Mouse (Mus musculus) monocyte, adult 5-6 weeks (primary cell): ENCODE measurements around the gene Myom1. TPM values are rescaled to one million over a fixed set of nuclear protein-coding genes. Genes with fewer than 3 reads are reported as not detected.

Experiments
- ATAC-seq: fragments of 153-309, 156-312 bp; replicated peaks from 2 replicates; pipeline ENCODE4 v1.8.0; 2017; ENCODE audit warnings: mild to moderate bottlenecking; ENCODE audit not compliant: low TSS enrichment, insufficient number of reproducible peaks, severe bottlenecking, poor library complexity, low FRiP score
- total RNA-seq: library from RNA; stranded (forward); fragments of 200-1000, 200-491, 200-594 nt; gene quantifications from 3 replicates; pipeline ENCODE4 v1.2.3, GENCODE M21; 2017

The Myom1 gene
- total RNA-seq, 1 experiment from 2014 or later: 10.7 TPM

GRCm38 (mm10) chr17:71124061-71124670 lies 121.7 kb downstream of the Myom1 start:
- no peak for ATAC-seq

GRCm38 (mm10) chr17:71124674-71125073 lies 122.2 kb downstream of the Myom1 start:
- ATAC-seq: no peak

DNA sequence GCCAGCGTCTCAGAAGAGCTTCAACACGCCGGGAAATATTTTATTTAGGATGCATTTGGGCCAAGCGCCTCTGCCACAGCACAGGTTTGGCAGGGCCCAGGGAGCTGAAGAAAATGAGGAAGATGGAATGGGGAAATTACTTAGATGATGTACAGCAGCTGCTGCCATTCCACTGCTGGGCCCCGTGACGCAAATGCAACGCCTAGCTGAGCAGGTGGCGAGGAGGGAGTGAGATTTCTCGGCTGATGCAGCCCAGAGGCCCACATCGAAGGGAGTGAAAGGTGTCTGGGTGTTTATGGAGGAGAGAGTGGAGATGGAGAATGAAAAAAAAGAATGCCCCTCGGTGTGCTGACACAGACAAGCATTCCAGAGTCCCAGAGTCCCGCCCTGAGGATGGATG lies 123.1 kb downstream of the Myom1 start:
- peak; percentile 93 for ATAC-seq

DNA sequence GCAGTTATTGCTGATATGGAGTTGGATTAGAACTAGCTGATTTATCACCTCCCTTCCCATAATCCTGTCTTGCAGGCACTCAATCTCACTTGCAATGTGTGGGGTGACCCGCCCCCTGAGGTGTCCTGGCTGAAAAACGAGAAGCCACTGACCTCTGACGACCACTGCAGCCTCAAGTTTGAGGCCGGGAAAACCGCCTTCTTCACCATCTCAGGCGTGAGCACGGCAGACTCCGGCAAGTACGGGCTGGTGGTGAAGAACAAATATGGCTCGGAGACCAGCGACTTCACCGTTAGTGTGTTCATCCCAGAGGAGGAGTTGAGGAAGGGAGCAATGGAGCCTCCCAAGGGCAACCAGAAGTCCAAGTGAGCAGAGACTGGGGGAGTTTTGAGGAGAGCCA lies 123.6 kb downstream of the Myom1 start:
- ATAC-seq: no peak

GRCm38 (mm10) chr17:71127464-71128110 lies 125.2 kb downstream of the Myom1 start:
- ATAC-seq: peak; percentile 67

GRCm38 (mm10) chr17:71129489-71130261 lies 127.2 kb downstream of the Myom1 start:
- no peak for ATAC-seq

GRCm38 (mm10) chr17:71132221-71132620 lies 129.8 kb downstream of the Myom1 start:
- no peak for ATAC-seq

DNA sequence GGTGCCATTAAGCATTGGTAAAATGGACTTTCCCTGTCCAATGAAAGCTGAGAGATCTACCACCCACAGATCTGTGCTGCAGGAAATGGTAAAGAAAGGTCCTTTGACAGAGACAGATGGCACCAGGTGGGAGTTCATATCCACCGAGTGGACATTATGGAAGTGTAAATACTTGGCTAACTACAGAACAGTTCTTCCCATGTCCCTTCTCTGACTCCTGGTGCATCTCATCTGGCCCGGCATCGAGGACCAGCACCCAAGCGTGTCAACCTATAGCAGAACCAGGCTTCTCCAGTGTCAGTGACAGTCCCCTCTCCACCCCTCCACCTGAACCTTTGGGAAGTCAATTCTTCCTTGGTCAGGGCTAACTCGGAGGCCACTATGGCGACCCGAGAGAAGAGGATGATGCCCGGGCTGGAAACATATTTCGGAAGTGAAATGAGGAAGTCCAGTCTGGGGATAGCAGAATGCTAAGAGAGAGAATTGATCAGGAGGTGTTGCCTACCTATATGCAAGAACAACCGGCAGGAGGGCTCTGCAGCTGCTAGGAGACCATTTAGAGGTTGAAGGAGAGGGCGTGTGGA lies 130.5 kb downstream of the Myom1 start:
- ATAC-seq: peak; percentile 38

DNA sequence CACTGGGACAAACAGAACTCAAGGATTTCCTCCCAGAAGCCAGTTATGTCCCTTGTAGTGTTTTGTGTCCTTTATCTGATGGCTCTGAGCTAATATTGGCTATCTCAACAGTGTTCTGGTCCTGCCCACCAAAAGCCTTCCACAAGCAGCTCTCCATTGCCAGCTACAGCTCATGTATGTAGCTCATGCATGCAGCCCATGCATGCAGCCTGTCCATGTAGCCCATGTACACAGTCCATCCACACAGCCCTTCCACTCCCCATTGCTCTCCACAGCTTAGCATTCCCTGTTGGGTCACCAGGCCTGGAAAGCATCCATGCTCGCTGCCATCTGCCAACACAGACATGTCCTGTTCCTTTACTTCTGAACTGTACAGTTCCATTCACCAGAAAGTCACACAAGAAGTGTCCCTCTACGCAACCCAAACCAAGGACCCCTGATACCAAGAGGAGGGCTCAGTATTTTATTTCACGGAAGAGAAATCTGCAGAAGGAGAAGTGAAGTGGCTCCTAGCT lies 132.1 kb downstream of the Myom1 start:
- ATAC-seq: no peak

GRCm38 (mm10) chr17:71135108-71135507 lies 132.7 kb downstream of the Myom1 start:
- peak; percentile 93 for ATAC-seq

- no peak for ATAC-seq
These were observed 133.4 kb downstream of the Myom1 start for GRCm38 (mm10) chr17:71135866-71136265.

- ATAC-seq: no peak
These were observed 134.2 kb downstream of the Myom1 start for GRCm38 (mm10) chr17:71136384-71137333.

DNA sequence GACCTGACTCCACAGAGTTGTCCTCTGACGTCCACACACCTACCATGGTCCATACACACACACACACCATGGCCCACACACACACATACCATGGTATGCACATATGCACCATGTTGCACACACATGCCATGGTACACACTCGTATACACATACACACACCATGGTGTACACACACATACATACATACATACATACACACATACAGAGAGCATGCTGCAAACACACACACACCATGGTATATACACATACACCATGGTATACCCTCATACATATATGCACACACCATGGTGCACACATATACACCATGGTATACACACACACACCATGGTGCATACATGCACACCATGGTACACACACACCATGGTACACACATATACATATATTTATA lies 134.9 kb downstream of the Myom1 start:
- ATAC-seq: no peak

GRCm38 (mm10) chr17:71142068-71142467 lies 139.6 kb downstream of the Myom1 start:
- ATAC-seq: no peak

- ATAC-seq: peak; percentile 47
These were observed 140.7 kb downstream of the Myom1 start for GRCm38 (mm10) chr17:71143155-71143554.

GRCm38 (mm10) chr17:71144322-71145116 lies 142.1 kb downstream of the Myom1 start:
- no peak for ATAC-seq

DNA sequence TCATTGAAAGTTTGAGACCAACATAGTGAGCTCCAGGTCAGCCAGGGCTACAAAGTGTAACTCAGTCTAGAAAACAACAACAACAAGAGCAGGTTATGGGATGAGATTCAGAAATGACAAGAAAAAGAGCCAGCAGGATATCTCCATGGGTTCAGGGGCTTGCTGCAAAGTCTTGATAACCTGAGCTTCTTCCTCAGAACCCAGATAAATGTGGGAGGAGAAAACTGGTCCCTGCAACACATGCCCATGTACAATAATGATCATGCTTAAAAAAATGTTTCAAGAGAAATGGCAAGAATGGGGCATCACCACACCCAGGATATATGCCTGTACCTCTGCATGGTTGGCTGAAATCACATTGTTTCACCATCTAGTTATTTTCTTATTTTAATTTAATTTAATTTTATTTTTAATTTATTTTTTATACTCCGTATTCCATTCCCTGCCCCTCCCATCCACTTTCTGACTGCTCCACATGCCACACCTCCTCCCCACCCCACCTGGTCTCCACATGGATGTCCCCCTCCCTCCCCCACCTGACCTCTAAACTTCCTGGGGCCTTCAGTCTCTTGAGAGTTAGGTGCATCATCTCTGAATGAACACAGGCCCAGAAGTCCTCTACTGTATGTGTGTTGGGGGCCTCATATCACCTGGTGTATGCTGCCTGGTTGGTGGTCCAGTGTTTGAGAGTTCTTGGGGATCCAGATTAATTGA lies 143.0 kb downstream of the Myom1 start:
- ATAC-seq: no peak
